Mouse (Mus musculus) MEL-GATA-1-ER (cell line): ENCODE measurements at regions not wholly inside any gene's neighbourhood (a gene's known extent, or its start where the extent isn't known, plus 50 kb on each side); places are given as distances from the start of the nearest gene placed in this dataset.

Experiments used
- DNase-seq: peaks from one replicate; pipeline ENCODE4 v3.0.0-alpha.2; 2012; ENCODE audit warnings: low read depth; ENCODE audit errors: extremely low read depth

- no peak for DNase-seq
These were observed 365.5 kb downstream of the Mllt3 start for GRCm38 (mm10) chr4:87667556-87668154.

- no peak for DNase-seq
These were observed 368.0 kb downstream of the Mllt3 start for GRCm38 (mm10) chr4:87665149-87665548.

- no peak for DNase-seq
These were observed 370.3 kb downstream of the Mllt3 start for GRCm38 (mm10) chr4:87662876-87663275.

- no peak for DNase-seq
These were observed 374.8 kb downstream of the Mllt3 start for GRCm38 (mm10) chr4:87658316-87658715.

GRCm38 (mm10) chr4:87657855-87658254, 375.3 kb downstream of the Mllt3 start:
- no peak for DNase-seq

- peak; percentile 6 for DNase-seq
These were observed 379.6 kb downstream of the Mllt3 start for GRCm38 (mm10) chr4:87653440-87654165.

GRCm38 (mm10) chr4:87652314-87652934, 380.7 kb downstream of the Mllt3 start:
- DNase-seq, result no peak

GRCm38 (mm10) chr4:87651275-87651674, 381.9 kb downstream of the Mllt3 start:
- DNase-seq, result no peak

GRCm38 (mm10) chr4:87650837-87651236, 382.3 kb downstream of the Mllt3 start:
- DNase-seq, result no peak

- DNase-seq, result no peak
These were observed 382.8 kb downstream of the Mllt3 start for GRCm38 (mm10) chr4:87650393-87650792.

GRCm38 (mm10) chr4:87648919-87649318, 384.2 kb downstream of the Mllt3 start:
- no peak for DNase-seq

- DNase-seq, result no peak
These were observed 384.9 kb downstream of the Mllt3 start for GRCm38 (mm10) chr4:87647932-87648911.

- DNase-seq, result no peak
These were observed 391.2 kb downstream of the Mllt3 start for GRCm38 (mm10) chr4:87642002-87642401.

GRCm38 (mm10) chr4:87641551-87641950, 391.6 kb downstream of the Mllt3 start:
- no peak for DNase-seq

GRCm38 (mm10) chr4:87638380-87638646, 394.9 kb downstream of the Mllt3 start:
- no peak for DNase-seq

- no peak for DNase-seq
These were observed 395.4 kb downstream of the Mllt3 start for GRCm38 (mm10) chr4:87637629-87638379.

- no peak for DNase-seq
These were observed 380.8 kb upstream of the Slc24a2 start for GRCm38 (mm10) chr4:87611116-87611515.

- no peak for DNase-seq
These were observed 363.4 kb upstream of the Slc24a2 start for GRCm38 (mm10) chr4:87593644-87594043.

GRCm38 (mm10) chr4:87590797-87591196, 360.5 kb upstream of the Slc24a2 start:
- no peak for DNase-seq

- no peak for DNase-seq
These were observed 347.9 kb upstream of the Slc24a2 start for GRCm38 (mm10) chr4:87578164-87578563.

GRCm38 (mm10) chr4:87570950-87571349, 340.7 kb upstream of the Slc24a2 start:
- DNase-seq, result no peak
